Comparison of ENCODE assay signal across 9 mouse cellular contexts in the genomic region with DNA sequence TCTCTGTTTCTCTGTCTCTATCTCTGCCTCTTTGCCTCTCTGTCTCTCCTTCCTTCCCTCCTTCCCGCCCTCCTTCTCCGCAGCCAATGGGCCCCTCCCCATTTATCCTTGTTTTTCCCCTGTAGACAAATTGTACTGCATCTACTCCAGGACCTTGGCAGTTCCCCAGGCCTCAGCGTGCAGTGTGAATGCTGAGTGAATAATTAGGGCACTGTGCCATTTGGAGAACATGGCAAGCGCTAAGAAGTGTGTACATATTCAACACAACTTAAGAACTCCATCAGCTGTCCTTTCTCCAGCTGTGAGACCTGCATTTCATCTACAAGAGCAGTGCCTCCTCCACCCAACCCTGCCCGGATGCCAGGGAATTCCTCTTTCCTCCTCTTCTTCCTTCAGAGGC.
DNase-seq lines count a peak whose midpoint lies in the region; ATAC-seq and TF ChIP-seq lines count a peak whose summit lies in the region.
"Had no signal": no experiment of that assay in that cellular context is flagged by ENCODE, and none has a peak within 500 bp of the region (broad histone marks: within the 10 kb centered on the region; RNA-seq: fewer than 3 reads in every experiment).

No protein-coding gene starts in this region.

- no peak overlapping the region for H3K27ac ChIP-seq in heart, postnatal 0 days (ENCODE audit: low read depth)
- no peak overlapping the region for H3K27ac ChIP-seq in kidney, embryonic 14.5 days (ENCODE audit: low read depth, low read length)

- TF ChIP-seq EP300 in heart, postnatal 0 days (IDR thresholded peaks at IDR 0.05; ENCODE audit: low read depth), result no peak

- H3K4me1 ChIP-seq in heart, postnatal 0 days (ENCODE audit: control insufficient read depth, insufficient read depth), result no peaks in the 10 kb centered on the region
- no peaks in the 10 kb centered on the region for H3K4me1 ChIP-seq in kidney, embryonic 14.5 days (ENCODE audit: control insufficient read depth, insufficient read depth, low read length)

- TF ChIP-seq CTCF in heart, postnatal 0 days (IDR thresholded peaks at IDR 0.05; ENCODE audit: low read depth), result no peak

- no peaks in the 10 kb centered on the region for H3K9me3 ChIP-seq in heart, postnatal 0 days (replicated peaks; ENCODE audit: control insufficient read depth, low read length)
- H3K9me3 ChIP-seq in kidney, embryonic 14.5 days (ENCODE audit: control insufficient read depth, low read length), result no peaks in the 10 kb centered on the region
- H3K9me3 ChIP-seq: G1E had no signal

- H3K9ac ChIP-seq in heart, postnatal 0 days (replicated peaks; ENCODE audit: low read depth, low read length), result no peak overlapping the region
- no peak overlapping the region for H3K9ac ChIP-seq in kidney, embryonic 14.5 days (ENCODE audit: low read depth, low read length)

- no peak overlapping the region for H3K4me2 ChIP-seq in heart, postnatal 0 days (ENCODE audit: low read depth, low read length)
- no peak overlapping the region for H3K4me2 ChIP-seq in kidney, embryonic 14.5 days (replicated peaks; ENCODE audit: low read depth, low read length)

- no peaks in the 10 kb centered on the region for H3K36me3 ChIP-seq in heart, postnatal 0 days (replicated peaks; ENCODE audit: control insufficient read depth, insufficient read depth, low read length)
- H3K36me3 ChIP-seq in kidney, embryonic 14.5 days (ENCODE audit: control insufficient read depth, insufficient read depth, low read length), result no peaks in the 10 kb centered on the region
- H3K36me3 ChIP-seq: G1E had no signal

- ATAC-seq in heart, postnatal 0 days (ENCODE audit: insufficient read depth, low read depth), result no peak; the same call in 1 of the 2 replicates
- ATAC-seq in kidney, embryonic 14.5 days (ENCODE audit: low FRiP score, low TSS enrichment), result no peak

- peak; percentile 28 for DNase-seq in heart, postnatal 0 days (ENCODE audit: low spot score)
- no peak for DNase-seq in heart, adult 8-10 months (ENCODE audit: low spot score)
- peak; percentile 11 for DNase-seq in ovary, postnatal 14 days (ENCODE audit: low spot score)
- no peak for DNase-seq in ovary, postnatal 10 days (ENCODE audit: low spot score)
- peak; percentile 20 for DNase-seq in layer of hippocampus, adult 9-11 months
- peak; percentile 56 for DNase-seq in testis, postnatal 10 days (ENCODE audit: low spot score)
- no peak for DNase-seq in T-cell, adult 2 months (ENCODE audit: low spot score)

- no peak overlapping the region for H3K4me3 ChIP-seq in heart, postnatal 0 days (ENCODE audit: low read depth, low read length)
- H3K4me3 ChIP-seq in kidney, embryonic 14.5 days (ENCODE audit: low read length), result no peak overlapping the region

- 44% methylated on average over 5 of the region's 5 CpGs for WGBS in heart, postnatal 0 days
- 87% methylated on average over 5 of the region's 5 CpGs for WGBS in kidney, embryonic 14.5 days

- no peaks in the 10 kb centered on the region for H3K27me3 ChIP-seq in heart, postnatal 0 days (ENCODE audit: control insufficient read depth, insufficient read depth, low read length)
- H3K27me3 ChIP-seq in kidney, embryonic 14.5 days (ENCODE audit: control insufficient read depth, insufficient read depth, low read length), result no peaks in the 10 kb centered on the region

Comparison
In these comparisons a context has a peak if more than half of its experiments do, and no peak if none do; other contexts are left out.
1. DNase-seq: peak in heart, postnatal 0 days (single experiment), ovary, postnatal 14 days (single experiment), layer of hippocampus, adult 9-11 months (single experiment) and testis, postnatal 10 days (single experiment); none in heart, adult 8-10 months (single experiment), ovary, postnatal 10 days (single experiment) and T-cell, adult 2 months (single experiment).